Mouse (Mus musculus): ENCODE data around the gene Aak1.

DNA sequence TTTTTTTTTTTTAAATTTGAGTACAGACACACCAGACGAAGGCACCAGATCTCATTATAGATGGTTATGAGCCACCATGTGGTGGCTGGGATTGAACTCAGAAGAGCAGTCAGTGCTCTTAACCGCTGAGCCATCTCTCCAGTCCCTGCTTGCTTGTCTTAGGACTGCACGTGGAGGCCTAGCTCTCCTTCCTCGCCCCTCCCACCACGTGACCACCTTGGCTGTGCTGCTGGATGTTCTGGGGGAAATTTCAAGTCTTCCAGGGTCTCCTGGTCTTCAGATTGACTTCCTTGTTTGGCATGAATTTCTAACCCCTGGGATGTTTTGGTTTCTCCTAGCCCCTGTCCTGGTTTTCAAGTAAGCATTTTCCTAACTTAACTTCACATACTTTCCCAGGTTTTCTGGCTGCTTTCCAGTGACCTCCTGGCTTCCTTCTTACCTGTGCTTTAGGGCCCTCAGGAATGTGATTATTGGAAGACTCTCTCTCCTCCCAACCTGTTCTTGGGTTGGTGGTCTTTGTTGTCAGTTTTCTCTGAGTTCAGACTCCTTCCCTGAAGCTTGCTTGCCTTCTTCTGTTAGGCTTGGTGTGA lies 59.3 kb downstream of the Aak1 start:
- TF ChIP-seq CTCF (IDR thresholded peaks at IDR 0.05; ENCODE audit: low read depth) = no peak
- TF ChIP-seq EP300 (IDR thresholded peaks at IDR 0.05; ENCODE audit: low read depth) = no peak
